Mouse (Mus musculus): ENCODE measurements around the gene Mrtfa. TPM values are rescaled to one million over a fixed set of nuclear protein-coding genes. Genes with fewer than 3 reads are reported as not detected.
A peak's percentile ranks its signal among the peaks of the same experiment; 100 is the strongest.

The Mrtfa gene
- polyA plus RNA-seq, 1 experiment from 2014 or later: 25.0 TPM

GRCm38 (mm10) chr15:81068641-81069381 lies 121.7 kb downstream of the Mrtfa start:
- H3K9me3 ChIP-seq: no peaks in the 10 kb centered on the region
- H3K4me3 ChIP-seq: no peak overlapping the region
- DNase-seq (ENCODE audit: low spot score): no peak
- peaks cover under 1% of the 10 kb centered on the region; the same call in 1 of the 2 replicates for H3K4me1 ChIP-seq
- WGBS: 87% methylated on average over 5 of the region's 5 CpGs
- H3K27me3 ChIP-seq (replicated peaks; ENCODE audit: low read depth, poor library complexity, severe bottlenecking): no peaks in the 10 kb centered on the region
- H3K27ac ChIP-seq (replicated peaks): no peak overlapping the region
- H3K36me3 ChIP-seq (replicated peaks): peaks cover 5% of the 10 kb centered on the region; the same call in 1 of the 2 replicates

GRCm38 (mm10) chr15:81067761-81068160 lies 122.8 kb downstream of the Mrtfa start:
- 94% methylated on average over 3 of the region's 3 CpGs for WGBS
- DNase-seq (ENCODE audit: low spot score): no peak
- no peak overlapping the region for H3K4me3 ChIP-seq
- H3K9me3 ChIP-seq: no peaks in the 10 kb centered on the region
- no peaks in the 10 kb centered on the region for H3K27me3 ChIP-seq (replicated peaks; ENCODE audit: low read depth, poor library complexity, severe bottlenecking)
- H3K4me1 ChIP-seq: peaks cover 11% of the 10 kb centered on the region
- H3K27ac ChIP-seq (replicated peaks): no peak overlapping the region
- peaks cover 5% of the 10 kb centered on the region; the same call in 1 of the 2 replicates for H3K36me3 ChIP-seq (replicated peaks)

- DNase-seq (ENCODE audit: low spot score): no peak
- Histone ChIP-seq H3K4me3 (no peak overlapping the region), H3K36me3 (replicated peaks) (peaks cover 5% of the 10 kb centered on the region; the same call in 1 of the 2 replicates), H3K27me3 (replicated peaks; ENCODE audit: low read depth, poor library complexity, severe bottlenecking) (no peaks in the 10 kb centered on the region), H3K4me1 (peaks cover 19% of the 10 kb centered on the region), H3K27ac (replicated peaks) (no peak overlapping the region), H3K9me3 (no peaks in the 10 kb centered on the region)
- WGBS: 79% methylated on average over 5 of the region's 5 CpGs
These were observed 123.6 kb downstream of the Mrtfa start for GRCm38 (mm10) chr15:81066976-81067375.

- no peak for DNase-seq (ENCODE audit: low spot score)
- H3K4me3 ChIP-seq: no peak overlapping the region
- H3K9me3 ChIP-seq: no peaks in the 10 kb centered on the region
- H3K4me1 ChIP-seq: peaks cover 28% of the 10 kb centered on the region
- H3K27ac ChIP-seq (replicated peaks): no peak overlapping the region
- WGBS: 94% methylated on average over 4 of the region's 4 CpGs
- H3K27me3 ChIP-seq (replicated peaks; ENCODE audit: low read depth, poor library complexity, severe bottlenecking): no peaks in the 10 kb centered on the region
- H3K36me3 ChIP-seq (replicated peaks): peaks cover 5% of the 10 kb centered on the region; the same call in 1 of the 2 replicates
These were observed 125.9 kb downstream of the Mrtfa start for GRCm38 (mm10) chr15:81064661-81065060.

- Histone ChIP-seq H3K4me3 (no peak overlapping the region), H3K27me3 (replicated peaks; ENCODE audit: low read depth, poor library complexity, severe bottlenecking) (no peaks in the 10 kb centered on the region), H3K27ac (replicated peaks) (no peak overlapping the region), H3K9me3 (no peaks in the 10 kb centered on the region), H3K36me3 (replicated peaks) (peaks cover 4% of the 10 kb centered on the region; the same call in 1 of the 2 replicates), H3K4me1 (peaks cover 28% of the 10 kb centered on the region)
- 38% methylated on average over 1 of the region's 1 CpGs for WGBS
- no peak for DNase-seq (ENCODE audit: low spot score)
These were observed 126.4 kb downstream of the Mrtfa start for GRCm38 (mm10) chr15:81064143-81064542.

GRCm38 (mm10) chr15:81062616-81063015 lies 127.9 kb downstream of the Mrtfa start:
- Histone ChIP-seq H3K9me3 (no peaks in the 10 kb centered on the region), H3K27me3 (replicated peaks; ENCODE audit: low read depth, poor library complexity, severe bottlenecking) (no peaks in the 10 kb centered on the region), H3K4me3 (peak overlapping the region; percentile 26), H3K4me1 (peaks cover 28% of the 10 kb centered on the region), H3K36me3 (replicated peaks) (peaks cover 2% of the 10 kb centered on the region; the same call in 1 of the 2 replicates), H3K27ac (replicated peaks) (peak overlapping the region; percentile 77)
- DNase-seq (ENCODE audit: low spot score): peak; percentile 24
- 44% methylated on average over 8 of the region's 8 CpGs for WGBS

- Histone ChIP-seq H3K4me1 (peaks cover 28% of the 10 kb centered on the region), H3K36me3 (replicated peaks) (peaks cover 3% of the 10 kb centered on the region; the same call in 1 of the 2 replicates), H3K27me3 (replicated peaks; ENCODE audit: low read depth, poor library complexity, severe bottlenecking) (no peaks in the 10 kb centered on the region), H3K4me3 (peak overlapping the region; percentile 26), H3K9me3 (no peaks in the 10 kb centered on the region), H3K27ac (replicated peaks) (peak overlapping the region; percentile 77)
- peak; percentile 85 for DNase-seq (ENCODE audit: low spot score)
- 15% methylated on average over 8 of the region's 8 CpGs for WGBS
These were observed 128.4 kb downstream of the Mrtfa start for GRCm38 (mm10) chr15:81062175-81062588.

GRCm38 (mm10) chr15:81060975-81061374 lies 129.6 kb downstream of the Mrtfa start:
- H3K9me3 ChIP-seq: no peaks in the 10 kb centered on the region
- peaks cover 3% of the 10 kb centered on the region; the same call in 1 of the 2 replicates for H3K36me3 ChIP-seq (replicated peaks)
- no peak overlapping the region for H3K4me3 ChIP-seq
- WGBS: 85% methylated on average over 2 of the region's 2 CpGs
- H3K27ac ChIP-seq (replicated peaks): no peak overlapping the region
- DNase-seq (ENCODE audit: low spot score): no peak
- H3K4me1 ChIP-seq: peaks cover 33% of the 10 kb centered on the region
- H3K27me3 ChIP-seq (replicated peaks; ENCODE audit: low read depth, poor library complexity, severe bottlenecking): no peaks in the 10 kb centered on the region

GRCm38 (mm10) chr15:81057736-81058135 lies 132.8 kb downstream of the Mrtfa start:
- WGBS: 91% methylated on average over 5 of the region's 5 CpGs
- peaks cover 3% of the 10 kb centered on the region; the same call in 1 of the 2 replicates for H3K36me3 ChIP-seq (replicated peaks)
- DNase-seq (ENCODE audit: low spot score): no peak

GRCm38 (mm10) chr15:81055488-81055887 lies 135.1 kb downstream of the Mrtfa start:
- Histone ChIP-seq H3K9me3 (no peaks in the 10 kb centered on the region), H3K27me3 (replicated peaks; ENCODE audit: low read depth, poor library complexity, severe bottlenecking) (no peaks in the 10 kb centered on the region), H3K4me3 (no peak overlapping the region), H3K36me3 (replicated peaks) (peaks cover 3% of the 10 kb centered on the region; the same call in 1 of the 2 replicates), H3K4me1 (peaks cover 15% of the 10 kb centered on the region), H3K27ac (replicated peaks) (no peak overlapping the region)
- WGBS: 90% methylated on average over 2 of the region's 2 CpGs
- no peak for DNase-seq (ENCODE audit: low spot score)

More at GRCm38 (mm10) chr15:81057736-81058135, 132.8 kb downstream of the Mrtfa start:
- Histone ChIP-seq H3K4me1 (peaks cover 25% of the 10 kb centered on the region), H3K27me3 (replicated peaks; ENCODE audit: low read depth, poor library complexity, severe bottlenecking) (no peaks in the 10 kb centered on the region), H3K9me3 (no peaks in the 10 kb centered on the region), H3K4me3 (no peak overlapping the region), H3K27ac (replicated peaks) (no peak overlapping the region)

GRCm38 (mm10) chr15:81052491-81052890 lies 138.1 kb downstream of the Mrtfa start:
- H3K36me3 ChIP-seq (replicated peaks): no peaks in the 10 kb centered on the region
- no peak overlapping the region for H3K27ac ChIP-seq (replicated peaks)
- WGBS: 92% methylated on average over 5 of the region's 5 CpGs
- H3K9me3 ChIP-seq: no peaks in the 10 kb centered on the region
- no peak overlapping the region for H3K4me3 ChIP-seq
- no peaks in the 10 kb centered on the region for H3K27me3 ChIP-seq (replicated peaks; ENCODE audit: low read depth, poor library complexity, severe bottlenecking)
- peaks cover 25% of the 10 kb centered on the region for H3K4me1 ChIP-seq
- no peak for DNase-seq (ENCODE audit: low spot score)

GRCm38 (mm10) chr15:81050488-81050887 lies 140.1 kb downstream of the Mrtfa start:
- no peaks in the 10 kb centered on the region for H3K36me3 ChIP-seq (replicated peaks)
- no peaks in the 10 kb centered on the region for H3K9me3 ChIP-seq
- peaks cover 20% of the 10 kb centered on the region for H3K4me1 ChIP-seq
- no peak for DNase-seq (ENCODE audit: low spot score)
- 47% methylated on average over 3 of the region's 3 CpGs for WGBS
- H3K27ac ChIP-seq (replicated peaks): no peak overlapping the region
- H3K4me3 ChIP-seq: no peak overlapping the region
- no peaks in the 10 kb centered on the region for H3K27me3 ChIP-seq (replicated peaks; ENCODE audit: low read depth, poor library complexity, severe bottlenecking)

Data from embryonic facial prominence, embryonic 10.5 days (tissue).